Mouse (Mus musculus) heart, adult 18-20 months (tissue): ENCODE measurements around the gene Itgb7. TPM values are rescaled to one million over a fixed set of nuclear protein-coding genes. Genes with fewer than 3 reads are reported as not detected.

ENCODE experiments used
- DNase-seq, 2 experiments: peaks; one replicate each; pipeline ENCODE4 v3.0.0; 2021 to 2022; ENCODE audit warnings: mixed read lengths in 1 of 2
- total RNA-seq, 2 experiments: library from RNA; stranded (reverse); gene quantifications; 2 replicates each; pipeline ENCODE4 v1.2.3; 2021

Gene Itgb7
- total RNA-seq, 2 experiments from 2014 or later: 2.9 to 9.9 TPM

- no peak for DNase-seq
These were observed 36.4 kb downstream of the Itgb7 start for GRCm38 (mm10) chr15:102195373-102195772.

DNA sequence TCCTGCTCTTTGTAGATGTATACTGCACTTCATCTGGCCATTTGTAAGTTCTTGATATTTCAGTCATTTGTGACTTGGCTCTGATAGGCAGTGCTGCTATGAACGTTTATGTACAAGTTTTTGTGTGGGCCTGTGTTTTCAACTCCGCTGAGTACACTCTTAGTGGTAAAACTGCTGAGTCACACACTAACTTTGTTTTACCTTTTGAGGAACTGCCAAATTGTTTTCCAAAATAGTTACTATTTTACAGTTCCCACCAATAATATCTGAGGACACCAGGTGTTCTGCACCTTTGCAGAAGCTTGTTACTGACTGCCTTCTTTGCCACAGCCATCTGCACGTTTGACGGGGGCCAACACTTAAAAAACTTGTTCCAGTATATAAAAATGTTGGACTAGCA lies 37.3 kb downstream of the Itgb7 start:
- no peak for DNase-seq

DNA sequence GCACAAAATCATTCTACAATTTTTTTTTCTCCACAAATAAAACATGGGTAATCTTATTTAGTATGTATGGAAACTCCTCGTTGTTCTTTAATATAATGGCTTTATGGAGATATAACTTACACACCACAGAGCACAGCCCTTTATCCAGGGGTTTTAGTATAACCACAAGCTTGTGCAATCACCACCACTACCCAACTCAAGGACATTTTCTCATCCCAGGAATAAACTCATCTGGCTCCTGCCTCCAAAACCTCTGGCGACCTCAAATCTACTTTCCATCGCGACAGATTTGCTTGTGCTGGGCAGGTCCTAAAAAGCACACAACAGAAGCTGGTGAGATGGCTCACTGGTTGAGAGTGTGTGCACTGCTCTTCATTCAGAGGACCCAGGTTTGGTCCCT lies 38.1 kb downstream of the Itgb7 start:
- DNase-seq: no peak

DNA sequence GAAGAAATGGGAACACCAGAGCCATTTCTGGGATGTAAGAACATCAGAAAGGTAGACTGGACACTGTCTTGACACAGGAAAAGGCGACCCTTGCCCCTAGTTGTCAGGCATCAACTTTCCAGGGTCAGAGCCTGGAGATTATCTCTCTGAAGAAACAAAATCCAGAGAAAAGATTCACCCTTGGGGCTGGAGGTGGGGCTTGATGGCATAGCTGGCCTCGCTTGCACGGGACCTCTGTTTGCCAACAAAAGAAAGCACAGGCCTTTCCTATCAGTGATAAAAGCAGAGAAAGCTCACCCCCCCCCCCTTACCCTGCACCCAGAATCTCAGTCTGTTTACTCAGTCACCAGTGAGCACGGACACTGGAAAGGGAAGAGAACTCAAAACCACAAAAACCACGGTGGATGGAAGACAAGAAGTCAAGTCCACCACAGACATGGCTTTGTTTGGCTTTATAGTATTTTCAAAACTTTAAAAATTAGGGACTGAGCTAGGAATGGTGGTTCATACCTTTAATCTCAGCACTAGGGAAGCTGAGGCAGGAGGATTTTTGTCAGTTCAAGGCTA lies 38.8 kb downstream of the Itgb7 start:
- DNase-seq: no peak

DNA sequence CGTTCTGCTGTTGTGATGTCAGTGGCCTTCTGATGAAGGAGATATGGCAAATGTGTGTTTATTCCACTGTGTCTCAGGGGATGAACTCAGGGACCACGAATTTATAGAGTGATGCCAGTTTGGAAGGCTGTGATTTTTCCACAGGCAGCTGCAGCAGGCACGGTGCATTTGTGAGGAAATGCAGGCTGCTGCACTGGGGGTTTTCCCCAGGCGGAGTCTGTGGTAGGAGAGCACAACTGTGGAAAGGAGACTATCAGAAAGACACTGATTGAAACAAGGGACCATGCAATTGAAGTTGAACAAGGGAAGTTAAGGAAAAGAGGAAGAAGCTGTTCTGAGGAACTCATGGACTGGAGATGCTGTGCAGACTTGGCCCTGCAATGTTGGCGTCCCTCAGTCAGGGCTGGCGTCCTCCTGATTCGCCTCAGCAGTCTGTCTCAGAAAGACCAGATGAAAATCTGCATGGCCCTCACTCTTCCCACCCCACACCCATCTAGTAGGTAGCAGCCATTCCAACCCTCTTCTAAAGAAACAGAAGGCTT lies 39.4 kb downstream of the Itgb7 start:
- DNase-seq: no peak

DNA sequence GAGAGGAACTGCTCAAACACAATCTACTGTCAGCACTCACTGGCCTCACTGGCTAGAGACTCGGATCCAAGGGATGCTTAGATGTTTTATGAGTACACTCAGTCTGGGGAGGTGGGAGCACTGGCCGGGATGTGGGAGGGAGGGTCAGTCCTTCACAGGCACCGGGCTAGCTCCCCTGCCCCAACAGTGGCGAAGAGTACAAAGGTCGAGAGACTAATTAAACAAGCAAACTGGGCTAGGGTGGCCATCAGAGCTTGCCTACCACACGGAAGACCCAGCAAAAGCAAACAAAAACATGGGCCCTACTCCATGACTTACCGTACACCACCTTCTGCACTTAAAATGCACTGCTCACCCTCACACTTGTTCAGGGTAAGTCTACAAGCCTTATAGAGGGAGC lies 40.0 kb downstream of the Itgb7 start:
- no peak for DNase-seq

- no peak for DNase-seq
These were observed 42.9 kb downstream of the Itgb7 start for GRCm38 (mm10) chr15:102188883-102189282.

- DNase-seq: peak; percentile 54 to 67
These were observed 43.6 kb downstream of the Itgb7 start for GRCm38 (mm10) chr15:102188096-102188495.

GRCm38 (mm10) chr15:102186239-102186638 lies 45.5 kb downstream of the Itgb7 start:
- no peak for DNase-seq

DNA sequence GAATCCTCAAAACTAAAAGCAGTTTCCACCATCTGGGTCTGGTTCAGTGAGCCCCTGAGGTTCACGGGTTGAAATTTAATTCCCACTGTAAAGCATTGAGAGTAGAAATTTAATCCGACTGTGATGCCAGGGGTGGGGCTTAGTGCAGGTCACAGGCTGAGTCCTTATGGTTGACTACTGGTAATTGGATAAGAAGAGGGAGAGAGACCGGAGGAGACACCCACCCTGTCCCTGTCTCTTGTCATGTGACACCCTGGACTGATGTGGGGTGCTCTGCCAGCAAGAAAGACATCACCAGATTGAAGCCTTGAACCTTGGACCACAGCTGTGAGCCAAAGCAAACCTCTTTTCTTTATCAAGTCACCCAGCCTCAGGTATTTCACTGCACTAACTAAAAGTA lies 48.7 kb downstream of the Itgb7 start:
- no peak for DNase-seq

- no peak for DNase-seq
These were observed 51.8 kb downstream of the Itgb7 start for GRCm38 (mm10) chr15:102179924-102180323.

DNA sequence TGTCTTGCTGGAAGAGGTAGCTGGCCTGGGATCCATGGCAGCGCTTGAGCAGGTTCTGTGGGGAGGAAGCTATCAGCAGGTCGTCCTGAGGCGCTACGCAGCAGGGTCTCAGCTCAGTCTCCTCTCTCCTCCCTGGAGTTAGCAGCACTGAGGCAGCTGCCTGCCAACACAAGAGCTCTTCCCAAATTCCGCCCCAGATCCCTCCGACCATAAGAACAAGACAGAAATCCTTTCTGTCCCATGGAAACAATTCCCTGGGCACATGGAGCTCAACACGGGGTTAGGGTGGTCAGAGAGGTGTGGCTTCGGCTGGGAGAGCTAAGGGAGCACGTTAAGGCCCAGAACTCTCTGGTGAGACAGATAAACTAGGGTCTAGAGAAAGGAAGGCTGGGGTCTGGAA lies 52.6 kb downstream of the Itgb7 start:
- DNase-seq: no peak

DNA sequence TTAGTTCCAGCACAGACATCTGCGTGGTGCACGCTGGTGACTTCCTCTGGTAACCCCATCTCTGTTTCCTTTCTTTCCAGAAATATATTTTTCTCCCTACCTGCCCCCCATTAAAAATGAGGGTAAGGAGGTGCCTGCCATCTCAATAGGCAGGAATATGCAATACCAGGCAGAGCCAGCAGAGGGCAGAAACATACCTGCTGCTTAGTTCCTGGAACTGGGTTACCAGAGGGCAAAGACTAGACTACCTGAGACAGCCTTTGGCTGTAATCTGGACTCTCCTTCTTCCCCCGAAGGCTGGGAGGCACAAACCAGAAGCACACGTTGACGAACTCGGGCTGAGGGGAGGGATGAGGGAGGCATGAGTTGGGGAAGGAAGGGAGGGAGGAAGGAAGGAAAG lies 53.5 kb downstream of the Itgb7 start:
- DNase-seq: peak; percentile 74 to 94

DNA sequence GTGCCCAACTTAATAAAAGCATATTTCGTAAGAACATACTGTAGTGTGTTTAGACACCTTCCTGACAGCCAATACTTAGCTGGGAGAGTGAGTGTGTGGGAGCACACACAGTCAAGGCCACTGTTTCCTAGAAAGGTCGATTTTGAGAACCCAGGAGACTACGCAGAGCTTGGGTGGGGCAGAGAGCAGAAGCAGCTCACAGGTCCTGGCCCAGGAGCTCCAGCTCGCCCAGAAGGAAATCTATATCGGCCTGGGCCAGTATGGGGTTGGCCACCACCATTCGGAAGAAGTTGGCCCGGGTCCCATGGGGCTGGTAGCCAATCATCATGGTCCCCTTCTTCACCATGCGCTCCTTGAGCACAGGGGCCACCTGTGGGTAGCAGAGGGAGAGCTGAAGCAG lies 54.3 kb downstream of the Itgb7 start:
- DNase-seq: no peak

DNA sequence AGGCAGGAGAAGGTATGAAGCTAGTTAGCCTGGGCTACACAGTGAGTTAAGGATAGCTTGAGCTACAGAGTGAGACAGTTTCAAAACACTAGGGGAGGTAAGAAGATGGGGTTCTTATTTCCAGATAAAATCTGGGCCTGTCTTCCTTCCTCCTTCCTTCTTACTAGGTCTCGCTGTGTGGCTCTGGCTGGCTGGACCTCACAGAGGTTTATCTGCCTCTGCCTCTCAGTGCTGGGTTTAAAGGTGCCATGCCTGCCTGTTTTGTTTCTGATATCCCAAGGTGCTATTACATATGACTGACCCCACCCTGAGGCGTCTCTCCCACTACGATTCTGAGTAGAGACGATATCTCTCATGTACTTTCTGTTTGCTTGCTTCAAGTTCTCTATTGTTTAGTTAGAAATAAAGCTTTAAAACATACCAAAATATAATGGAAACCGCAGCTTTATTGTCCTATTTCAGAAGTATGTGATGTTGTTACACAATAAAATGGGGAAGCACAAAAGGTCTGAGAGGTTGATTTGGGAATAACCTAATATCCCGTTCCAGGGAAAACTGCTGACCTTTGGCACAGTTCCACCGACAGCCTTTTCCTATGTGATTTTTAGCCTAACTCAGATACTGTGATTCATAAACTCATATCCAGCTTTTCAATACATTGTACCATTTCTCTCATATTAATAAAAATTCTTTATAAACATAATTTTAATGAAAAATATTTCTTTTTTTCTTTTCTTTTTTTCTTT lies 55.0 kb downstream of the Itgb7 start:
- DNase-seq: peak in 1 of 2 experiments; percentile 22

DNA sequence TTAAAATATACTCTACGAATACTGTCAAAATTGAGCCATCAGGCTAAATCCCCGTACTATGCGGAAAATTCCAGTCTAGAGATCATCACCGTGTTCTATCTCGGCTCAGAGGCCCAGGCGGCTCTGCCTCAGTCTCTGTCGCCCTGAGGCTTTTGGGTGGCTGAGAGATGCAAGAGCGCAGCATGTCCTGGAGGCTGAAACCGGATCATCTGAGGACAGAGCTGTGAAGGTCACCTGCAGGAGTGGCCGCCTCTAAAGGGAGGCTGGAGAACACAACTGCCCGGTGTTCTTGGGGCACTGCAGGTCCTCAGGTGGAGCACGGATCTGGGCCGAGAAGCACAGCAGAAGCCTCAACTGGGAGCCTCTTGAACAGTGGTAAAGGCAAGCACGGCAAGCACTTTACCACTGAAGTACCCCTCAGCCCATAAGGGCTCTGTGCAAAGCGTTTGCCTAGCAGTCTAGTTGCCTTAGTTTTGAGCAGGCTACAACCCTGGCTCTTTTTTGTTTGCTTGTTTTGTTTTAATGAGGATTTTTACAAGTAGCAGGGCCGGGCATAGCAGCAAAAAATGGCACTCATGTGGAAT lies 55.9 kb downstream of the Itgb7 start:
- no peak for DNase-seq

DNA sequence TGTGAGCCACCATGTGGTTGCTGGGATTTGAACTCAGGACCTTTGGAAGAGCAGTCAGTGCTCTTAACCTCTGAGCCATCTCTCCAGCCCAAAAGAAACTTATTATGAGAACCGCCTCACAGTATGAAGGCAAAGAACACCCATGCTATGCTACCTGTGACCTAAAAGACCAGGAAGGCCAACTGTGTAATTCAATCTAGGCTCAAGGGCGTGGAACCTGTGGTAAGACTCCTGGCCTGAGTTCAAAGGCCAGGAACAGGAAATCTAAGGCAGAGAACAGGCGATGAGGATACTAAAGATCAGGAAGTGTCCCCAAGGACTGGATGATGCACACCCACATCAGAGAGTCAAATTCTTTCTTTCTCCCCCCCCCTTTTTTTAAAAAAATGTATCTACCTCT lies 58.2 kb downstream of the Itgb7 start:
- DNase-seq: no peak

GRCm38 (mm10) chr15:102169064-102169463 lies 62.7 kb downstream of the Itgb7 start:
- no peak for DNase-seq

DNA sequence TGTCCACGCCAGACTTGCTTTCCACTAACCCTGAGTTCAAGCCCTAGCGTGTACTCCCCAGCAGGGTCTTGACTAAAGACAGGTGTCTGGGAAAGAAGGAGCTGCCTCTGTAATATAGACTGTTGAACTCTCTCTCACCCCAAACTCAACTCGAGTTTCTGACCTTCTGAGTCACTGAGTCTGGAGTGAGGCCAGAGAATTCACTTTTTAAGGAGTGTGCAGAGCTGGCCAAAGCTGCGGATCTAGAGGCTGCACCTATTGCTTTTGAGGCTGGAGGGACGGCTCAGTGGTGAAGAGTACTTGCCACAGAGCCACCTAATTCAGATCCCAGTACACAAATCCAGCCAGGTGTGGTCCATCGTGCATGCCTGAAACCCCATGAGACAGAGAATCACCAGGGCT lies 64.1 kb downstream of the Itgb7 start:
- DNase-seq: no peak
